Mouse (Mus musculus): ENCODE measurements around the gene Mip. TPM values are rescaled to one million over a fixed set of nuclear protein-coding genes. Genes with fewer than 3 reads are reported as not detected.

Gene Mip
- polyA plus RNA-seq (2016; fragmentation: Nextera tagmentation; extraction: Ambion mirVana) = not detected in 2 replicates

GRCm38 (mm10) chr10:128225538-128225937, at the start of gene Mip:
Mip (plus strand) TSS chr10:128225838.
- no peaks in the 10 kb centered on the region for H3K36me3 ChIP-seq
- ATAC-seq (ENCODE audit: insufficient number of reproducible peaks, low FRiP score) = no peak
- no peaks in the 10 kb centered on the region; the same call in 1 of the 2 replicates for H3K27me3 ChIP-seq (replicated peaks)
- peaks cover 5% of the 10 kb centered on the region; the same call in 1 of the 2 replicates for H3K4me1 ChIP-seq (replicated peaks)
- no peak within 1 kb of the TSS for H3K27ac ChIP-seq (ENCODE audit: poor library complexity, severe bottlenecking)
- H3K4me3 ChIP-seq = no peak within 1 kb of the TSS
- WGBS = 55% methylated on average over 4 of the region's 4 CpGs
- H3K4me2 ChIP-seq = no peak within 1 kb of the TSS
- 0 out of 2 replicates have a peak within 1 kb of the TSS, but pooled peaks have one; percentile 34 for H3K9ac ChIP-seq
- no peaks in the 10 kb centered on the region for H3K9me3 ChIP-seq (replicated peaks)

- Histone ChIP-seq H3K27ac (ENCODE audit: poor library complexity, severe bottlenecking) (peak overlapping the region; percentile 95), H3K4me2 (peak overlapping the region; percentile 89), H3K9ac (peak overlapping the region; percentile 85), H3K27me3 (replicated peaks) (no peaks in the 10 kb centered on the region), H3K36me3 (no peaks in the 10 kb centered on the region), H3K4me3 (peak overlapping the region; percentile 81), H3K9me3 (replicated peaks) (no peaks in the 10 kb centered on the region), H3K4me1 (replicated peaks) (peaks cover 34% of the 10 kb centered on the region)
- peak; percentile 89 for ATAC-seq (ENCODE audit: insufficient number of reproducible peaks, low FRiP score)
- WGBS = under 1% methylated on average over 17 of the region's 17 CpGs
These were observed 49.5 kb upstream of the Mip start for GRCm38 (mm10) chr10:128175996-128176755.

- WGBS = 77% methylated on average over 4 of the region's 4 CpGs
- Histone ChIP-seq H3K9me3 (replicated peaks) (no peaks in the 10 kb centered on the region), H3K4me3 (no peak overlapping the region), H3K27me3 (replicated peaks) (no peaks in the 10 kb centered on the region), H3K9ac (no peak overlapping the region), H3K4me1 (replicated peaks) (peaks cover 34% of the 10 kb centered on the region), H3K4me2 (no peak overlapping the region), H3K36me3 (no peaks in the 10 kb centered on the region), H3K27ac (ENCODE audit: poor library complexity, severe bottlenecking) (no peak overlapping the region)
- no peak for ATAC-seq (ENCODE audit: insufficient number of reproducible peaks, low FRiP score)
These were observed 48.3 kb upstream of the Mip start for GRCm38 (mm10) chr10:128177316-128177715.

GRCm38 (mm10) chr10:128179989-128180388, 45.6 kb upstream of the Mip start, which contains the start of gene Rbms2:
Rbms2 (minus strand) TSS chr10:128180297.
- ATAC-seq (ENCODE audit: insufficient number of reproducible peaks, low FRiP score) = peak; percentile 52; the same call in 1 of the 2 replicates
- peaks cover 17% of the 10 kb centered on the region for H3K4me1 ChIP-seq (replicated peaks)
- H3K4me3 ChIP-seq = peak within 1 kb of the TSS; percentile 38
- no peaks in the 10 kb centered on the region for H3K9me3 ChIP-seq (replicated peaks)
- under 1% methylated on average over 6 of the region's 6 CpGs for WGBS
- H3K9ac ChIP-seq = peak within 1 kb of the TSS; percentile 54
- no peaks in the 10 kb centered on the region for H3K36me3 ChIP-seq
- H3K27me3 ChIP-seq (replicated peaks) = no peaks in the 10 kb centered on the region
- peak within 1 kb of the TSS; percentile 72 for H3K4me2 ChIP-seq
- peak within 1 kb of the TSS; percentile 82 for H3K27ac ChIP-seq (ENCODE audit: poor library complexity, severe bottlenecking)

- H3K4me2 ChIP-seq = no peak overlapping the region
- no peaks in the 10 kb centered on the region for H3K27me3 ChIP-seq (replicated peaks)
- H3K27ac ChIP-seq (ENCODE audit: poor library complexity, severe bottlenecking) = no peak overlapping the region
- H3K36me3 ChIP-seq = no peaks in the 10 kb centered on the region
- no peak for ATAC-seq (ENCODE audit: insufficient number of reproducible peaks, low FRiP score)
- no peak overlapping the region for H3K4me3 ChIP-seq
- 83% methylated on average over 2 of the region's 2 CpGs for WGBS
- peak overlapping the region; percentile 55 for H3K9ac ChIP-seq
- H3K9me3 ChIP-seq (replicated peaks) = no peaks in the 10 kb centered on the region
- peaks cover 7% of the 10 kb centered on the region; the same call in 1 of the 2 replicates for H3K4me1 ChIP-seq (replicated peaks)
These were observed 41.3 kb upstream of the Mip start for GRCm38 (mm10) chr10:128184296-128184695.

GRCm38 (mm10) chr10:128185277-128185940, 40.2 kb upstream of the Mip start:
- H3K4me1 ChIP-seq (replicated peaks) = no peaks in the 10 kb centered on the region
- no peak overlapping the region for H3K27ac ChIP-seq (ENCODE audit: poor library complexity, severe bottlenecking)
- no peak overlapping the region for H3K9ac ChIP-seq
- H3K9me3 ChIP-seq (replicated peaks) = no peaks in the 10 kb centered on the region
- no peaks in the 10 kb centered on the region for H3K27me3 ChIP-seq (replicated peaks)
- WGBS = 68% methylated on average over 6 of the region's 6 CpGs
- no peak overlapping the region for H3K4me2 ChIP-seq
- no peak for ATAC-seq (ENCODE audit: insufficient number of reproducible peaks, low FRiP score)
- H3K36me3 ChIP-seq = no peaks in the 10 kb centered on the region
- H3K4me3 ChIP-seq = no peak overlapping the region

- Histone ChIP-seq H3K4me2 (no peak overlapping the region), H3K9me3 (replicated peaks) (no peaks in the 10 kb centered on the region), H3K4me1 (replicated peaks) (no peaks in the 10 kb centered on the region), H3K4me3 (no peak overlapping the region), H3K27ac (ENCODE audit: poor library complexity, severe bottlenecking) (no peak overlapping the region), H3K36me3 (no peaks in the 10 kb centered on the region), H3K27me3 (replicated peaks) (no peaks in the 10 kb centered on the region), H3K9ac (no peak overlapping the region)
- ATAC-seq (ENCODE audit: insufficient number of reproducible peaks, low FRiP score) = peak; percentile 47; the same call in 1 of the 2 replicates
- 41% methylated on average over 2 of the region's 2 CpGs for WGBS
These were observed 39.7 kb upstream of the Mip start for GRCm38 (mm10) chr10:128185959-128186358.

- Histone ChIP-seq H3K27ac (ENCODE audit: poor library complexity, severe bottlenecking) (no peak overlapping the region), H3K4me3 (no peak overlapping the region), H3K9ac (no peak overlapping the region), H3K27me3 (replicated peaks) (no peaks in the 10 kb centered on the region), H3K4me1 (replicated peaks) (0 out of 2 replicates have a peak, but pooled peaks cover 6% of the 10 kb centered on the region), H3K9me3 (replicated peaks) (no peaks in the 10 kb centered on the region), H3K36me3 (no peaks in the 10 kb centered on the region), H3K4me2 (no peak overlapping the region)
- 0 out of 2 replicates have a peak, but pooled peaks have one; percentile 63 for ATAC-seq (ENCODE audit: insufficient number of reproducible peaks, low FRiP score)
- WGBS = 49% methylated on average over 5 of the region's 5 CpGs
These were observed 38.4 kb upstream of the Mip start for GRCm38 (mm10) chr10:128187181-128187605.

- 0 out of 2 replicates have a peak, but pooled peaks cover 6% of the 10 kb centered on the region for H3K4me1 ChIP-seq (replicated peaks)
- H3K4me3 ChIP-seq = no peak overlapping the region
- H3K4me2 ChIP-seq = no peak overlapping the region
- H3K27ac ChIP-seq (ENCODE audit: poor library complexity, severe bottlenecking) = no peak overlapping the region
- no peak overlapping the region for H3K9ac ChIP-seq
- no peaks in the 10 kb centered on the region for H3K27me3 ChIP-seq (replicated peaks)
- 53% methylated on average over 2 of the region's 2 CpGs for whole genome bisulfite sequencing
- H3K9me3 ChIP-seq (replicated peaks) = no peaks in the 10 kb centered on the region
- no peaks in the 10 kb centered on the region for H3K36me3 ChIP-seq
- no peak for ATAC-seq (ENCODE audit: insufficient number of reproducible peaks, low FRiP score)
These were observed 37.3 kb upstream of the Mip start for GRCm38 (mm10) chr10:128188242-128188877.

- H3K4me1 ChIP-seq (replicated peaks) = peaks cover 15% of the 10 kb centered on the region
- H3K9ac ChIP-seq = no peak overlapping the region
- 46% methylated on average over 2 of the region's 2 CpGs for WGBS
- no peak overlapping the region for H3K4me3 ChIP-seq
- H3K27me3 ChIP-seq (replicated peaks) = peaks cover 20% of the 10 kb centered on the region
- no peaks in the 10 kb centered on the region for H3K9me3 ChIP-seq (replicated peaks)
- H3K27ac ChIP-seq (ENCODE audit: poor library complexity, severe bottlenecking) = no peak overlapping the region
- ATAC-seq (ENCODE audit: insufficient number of reproducible peaks, low FRiP score) = no peak
- H3K4me2 ChIP-seq = no peak overlapping the region
- no peaks in the 10 kb centered on the region for H3K36me3 ChIP-seq
These were observed 34.2 kb upstream of the Mip start for GRCm38 (mm10) chr10:128191472-128191871.
